Mouse (Mus musculus): ENCODE data around the gene Vapa.
"Not testable (repeated sequence)": the region's sequence is repeated elsewhere in the genome, so short reads cannot be mapped to it uniquely, and the experiment has no call there.

The Vapa gene

DNA sequence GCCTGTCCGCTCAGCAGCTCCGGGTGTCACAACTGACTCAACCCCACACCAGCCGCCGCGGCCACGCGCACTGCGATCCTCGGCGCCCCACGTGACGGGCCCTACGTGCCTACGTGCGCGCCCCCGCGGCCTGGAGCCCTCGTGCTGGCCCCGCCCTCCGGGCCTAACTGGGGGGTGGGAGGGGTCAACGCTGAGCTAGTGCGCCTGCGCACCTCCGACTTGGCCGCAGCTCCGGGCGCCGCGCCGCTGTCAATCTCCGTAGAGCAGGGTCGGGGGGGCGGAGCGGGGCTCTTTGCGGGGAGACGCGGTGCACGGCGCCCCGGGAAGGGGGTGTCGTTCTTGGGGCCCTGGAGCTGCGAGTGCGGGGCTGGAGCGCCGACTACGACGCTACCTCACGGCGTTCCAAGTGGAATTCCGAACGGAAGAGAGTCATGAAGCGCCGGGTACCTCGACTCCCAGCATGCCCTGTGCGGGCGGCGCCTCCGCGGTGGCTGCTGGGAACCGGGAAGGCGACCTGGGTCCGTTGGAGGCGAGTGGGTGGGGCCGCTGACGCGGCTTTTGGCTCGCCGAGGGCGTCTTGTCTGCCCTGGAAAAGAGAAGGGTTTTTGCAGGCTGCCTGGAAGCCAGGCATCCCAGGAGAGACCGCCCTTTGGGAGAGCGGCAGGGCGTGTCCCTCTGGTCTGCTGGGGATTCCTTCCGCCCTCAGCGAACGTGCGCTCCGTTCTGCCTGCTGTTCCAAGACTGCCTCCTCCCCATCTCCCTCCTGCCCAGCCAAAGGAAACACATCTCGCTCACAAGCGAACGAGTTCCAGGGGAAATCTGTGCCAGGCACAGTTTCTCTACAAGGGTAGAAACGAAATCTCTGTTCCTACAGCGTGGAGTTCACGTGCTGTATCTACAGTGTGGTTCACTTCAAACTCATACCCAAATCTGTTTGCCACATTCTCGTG, at the start of gene Vapa:
Gene Vapa, minus strand, starts transcription at position 93 of the 950 bp plus-strand sequence.
- DNase-seq (ENCODE audit: low spot score) = peak; percentile 98

DNA sequence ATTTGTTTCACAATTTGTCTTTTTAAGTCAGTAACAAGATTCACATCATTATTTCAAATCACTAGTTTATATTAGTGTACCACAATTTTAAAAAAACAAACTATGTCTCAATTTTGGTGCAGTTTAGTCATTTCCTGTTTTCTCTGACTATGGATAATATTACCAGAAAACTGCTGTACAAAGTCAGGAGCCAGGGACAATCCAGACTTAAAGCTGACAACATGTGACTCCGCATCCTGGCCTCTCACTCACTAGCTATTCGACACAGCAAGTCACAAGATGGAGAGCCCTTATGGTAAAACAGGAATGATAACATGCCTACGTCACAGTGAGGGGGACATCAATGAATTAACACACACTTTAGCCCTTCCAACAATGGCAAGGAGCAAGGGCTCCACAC, 49.3 kb upstream of the Vapa start:
- DNase-seq (ENCODE audit: low spot score) = no peak

DNA sequence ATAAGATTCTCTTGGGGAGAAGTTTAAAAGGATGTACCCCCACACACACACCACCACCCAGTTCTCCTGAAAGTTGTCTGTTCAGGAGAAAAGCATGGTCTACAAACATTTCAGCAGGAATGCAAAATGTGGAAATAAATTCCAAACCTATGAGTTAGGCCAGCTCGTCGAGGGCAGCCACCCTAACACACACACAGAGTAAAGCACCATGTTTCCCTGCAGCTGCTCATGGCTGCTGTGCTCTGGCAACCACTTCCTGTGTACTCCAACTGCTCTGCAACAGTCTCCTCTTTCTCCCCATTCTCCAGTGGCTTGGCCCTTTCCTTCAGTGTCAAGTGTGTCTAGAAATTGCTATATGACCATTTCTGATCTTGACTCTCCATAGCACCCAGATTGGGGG, 45.1 kb upstream of the Vapa start:
- no peak for DNase-seq (ENCODE audit: low spot score)

DNA sequence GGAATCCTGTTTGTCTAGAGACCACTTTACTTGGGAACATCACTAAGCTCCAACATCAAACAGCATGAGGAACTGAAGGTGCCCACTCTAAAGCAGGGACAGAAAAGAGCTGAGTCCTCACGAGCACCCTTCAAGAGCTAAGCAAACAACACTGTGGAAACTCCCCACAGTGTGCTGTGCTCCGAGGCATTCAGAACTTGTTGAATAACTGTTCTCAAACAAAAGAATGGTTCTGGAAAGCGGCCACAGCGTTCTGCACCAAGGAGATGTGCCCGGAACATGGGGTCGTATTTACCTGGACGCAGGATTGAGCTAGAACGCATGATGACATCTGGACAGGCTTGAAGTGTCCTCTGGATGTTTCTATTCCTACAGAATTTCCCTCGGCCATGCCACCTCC, 44.6 kb upstream of the Vapa start:
- no peak for DNase-seq (ENCODE audit: low spot score)

DNA sequence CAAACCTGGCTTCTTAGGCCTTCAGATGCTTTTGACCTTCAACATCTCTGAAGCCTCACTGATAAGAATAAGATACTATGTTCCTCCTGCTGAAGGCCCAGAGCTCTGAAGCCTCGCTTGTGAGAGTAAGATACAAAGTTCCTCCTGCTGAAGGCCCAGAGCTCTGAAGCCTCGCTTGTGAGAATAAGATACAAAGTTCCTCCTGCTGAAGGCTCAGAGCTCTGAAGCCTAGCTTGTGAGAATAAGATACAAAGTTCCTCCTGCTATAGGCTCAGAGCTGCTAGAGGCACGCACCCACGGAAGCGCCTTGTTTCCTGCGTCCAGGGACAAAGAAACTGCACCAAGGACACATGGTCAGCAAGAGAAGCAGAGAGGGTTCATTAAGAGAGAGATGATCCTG, 43.4 kb upstream of the Vapa start:
- DNase-seq (ENCODE audit: low spot score) = no peak

DNA sequence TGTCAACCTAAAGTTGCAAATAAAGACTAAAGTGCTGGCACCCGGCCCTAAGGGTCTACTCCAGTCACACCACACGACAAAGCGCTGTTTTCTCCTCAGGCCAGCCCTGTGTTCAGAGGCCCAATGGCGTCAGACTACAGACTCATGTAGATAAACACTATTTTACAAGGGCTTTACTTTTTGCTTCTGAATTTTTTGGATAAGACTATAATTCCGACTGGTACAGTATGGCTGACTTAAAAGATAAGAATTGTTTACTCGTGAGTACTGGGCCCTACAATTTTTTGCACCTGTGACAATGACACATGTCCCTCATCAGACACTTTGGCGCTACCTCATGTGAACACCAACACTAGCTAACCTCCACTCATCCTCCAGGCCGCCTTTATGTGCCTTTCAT, 42.7 kb upstream of the Vapa start:
- no peak for DNase-seq (ENCODE audit: low spot score)

DNA sequence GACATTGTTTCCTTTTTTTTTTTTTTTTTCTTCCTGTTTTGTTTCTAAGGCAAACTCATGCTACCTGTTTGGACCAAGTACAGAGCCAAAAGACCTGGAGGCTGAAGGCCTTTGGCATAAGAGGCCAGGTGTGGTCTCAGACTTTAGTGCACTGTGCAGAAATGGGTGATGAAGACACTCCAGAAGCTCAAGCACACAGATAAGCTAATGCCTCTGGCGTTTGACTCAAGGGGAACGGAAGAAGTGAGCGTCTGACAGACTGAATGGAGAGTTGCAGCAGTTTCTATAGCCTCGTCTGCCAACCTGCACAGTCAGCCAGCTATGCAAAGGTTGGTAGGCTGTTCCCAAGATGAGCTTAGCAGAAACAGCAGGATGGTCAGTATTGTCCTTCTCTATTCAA, 42.3 kb upstream of the Vapa start:
- DNase-seq (ENCODE audit: low spot score) = no peak

DNA sequence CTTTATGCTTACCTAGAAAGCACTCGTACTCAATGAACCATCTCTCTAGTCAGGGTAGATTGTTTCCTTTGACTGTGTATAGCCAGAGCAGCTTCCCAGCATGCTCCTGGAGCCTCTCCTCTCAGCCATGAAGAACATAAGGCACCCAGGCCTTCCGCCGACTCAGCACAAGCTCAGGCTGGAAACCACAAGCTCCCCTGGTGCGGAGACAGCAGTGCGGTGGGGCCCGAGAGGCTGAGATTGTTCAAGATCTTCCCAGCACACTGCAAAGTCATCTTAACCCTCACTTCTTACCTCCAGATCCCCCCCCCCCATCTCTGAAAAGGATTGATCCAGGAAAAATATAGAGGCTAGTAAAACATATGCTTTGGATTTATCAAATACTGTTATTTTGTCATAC, 37.2 kb upstream of the Vapa start:
- no peak for DNase-seq (ENCODE audit: low spot score)

DNA sequence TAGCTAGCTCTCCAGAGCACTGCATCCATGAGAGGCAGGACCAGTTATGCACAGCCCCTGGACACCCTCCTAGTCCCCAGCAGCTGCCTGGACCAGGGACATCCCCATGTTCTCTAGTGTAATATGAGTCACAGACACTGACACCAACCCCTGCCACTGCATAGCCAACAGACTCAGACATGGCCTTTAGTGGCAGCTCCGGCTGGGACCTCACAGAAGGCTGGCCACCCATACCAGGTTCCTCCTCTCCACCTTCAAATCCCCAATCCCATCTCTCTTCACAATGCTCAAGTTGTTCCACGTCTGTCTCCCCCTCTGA, 35.8 kb upstream of the Vapa start:
- no peak for DNase-seq (ENCODE audit: low spot score)

DNA sequence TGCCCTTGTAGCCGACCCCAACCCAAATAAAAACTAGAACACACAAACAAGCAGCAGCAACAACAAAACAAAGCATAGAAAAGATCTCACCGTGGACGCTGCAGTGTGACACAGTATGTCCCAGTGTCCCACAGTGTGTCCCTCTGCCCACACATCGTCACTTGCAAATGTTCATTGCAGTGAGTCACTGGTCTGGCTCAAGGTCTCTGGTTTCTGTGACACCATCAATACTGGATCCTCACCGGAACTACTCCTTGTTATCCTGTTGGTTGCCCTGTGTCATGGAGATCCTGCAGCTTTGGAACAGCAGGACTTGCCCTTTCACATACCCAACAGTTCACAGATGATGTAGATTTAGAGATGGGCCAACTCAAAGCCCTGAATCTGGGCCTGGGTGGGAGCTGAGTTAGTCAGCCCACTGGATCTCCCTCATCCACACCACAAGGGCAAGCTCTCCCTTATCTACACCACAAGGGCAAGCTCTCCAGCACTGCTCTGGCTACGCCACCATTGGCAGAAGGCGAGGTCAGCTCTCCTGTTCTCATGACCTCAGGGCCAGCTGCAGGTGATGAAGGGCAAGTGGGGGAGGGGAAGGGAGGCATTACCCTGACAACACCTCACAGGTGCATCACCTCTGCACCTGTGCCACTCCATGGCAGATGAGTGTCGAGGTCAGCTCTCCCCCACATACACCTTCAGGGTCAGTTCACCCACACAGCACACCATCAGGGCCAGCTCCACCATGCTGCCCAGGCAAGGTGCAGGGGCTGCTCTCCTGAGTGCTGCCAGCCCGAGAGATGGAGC, 35.2 kb upstream of the Vapa start:
- no peak for DNase-seq (ENCODE audit: low spot score)

DNA sequence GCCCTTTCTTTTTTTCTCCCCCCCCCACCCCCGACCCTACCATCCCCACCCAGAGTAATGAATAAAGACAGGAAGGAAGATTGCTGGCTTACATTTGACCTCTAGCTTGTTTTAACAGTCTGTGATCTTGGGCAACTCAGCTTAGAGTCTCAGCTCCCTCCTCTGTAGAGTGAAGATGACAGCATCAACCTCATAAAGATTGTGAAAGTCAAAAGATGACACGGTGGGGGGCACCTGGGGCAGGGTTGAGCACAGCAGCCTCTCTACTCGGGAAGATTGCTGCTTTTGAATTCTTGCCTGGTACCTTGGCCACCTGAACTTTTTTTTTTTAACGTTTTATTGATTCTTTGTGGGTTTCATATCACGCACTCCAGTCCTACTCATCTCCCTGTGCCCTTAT, 34.6 kb upstream of the Vapa start:
- DNase-seq (ENCODE audit: low spot score) = no peak

DNA sequence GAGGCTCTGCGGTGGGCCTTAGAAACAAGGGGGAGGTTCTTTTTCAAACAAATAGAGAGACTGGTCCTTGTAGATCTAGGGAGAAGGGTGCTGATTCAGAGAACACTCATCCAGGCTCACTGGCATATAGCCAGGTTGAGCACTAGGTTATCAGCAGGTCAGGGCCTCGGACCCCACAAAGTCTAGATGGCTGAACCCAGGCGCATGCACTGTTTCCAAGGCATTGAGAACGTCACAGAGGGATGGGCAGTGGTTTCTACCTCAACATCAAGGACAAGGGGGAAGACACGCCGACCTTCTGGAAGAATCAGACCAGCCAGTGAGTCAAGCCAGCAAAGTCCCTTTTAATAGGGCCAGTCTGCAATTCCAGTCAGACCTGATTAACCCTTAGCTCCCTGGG, 33.9 kb upstream of the Vapa start:
- DNase-seq (ENCODE audit: low spot score) = no peak

DNA sequence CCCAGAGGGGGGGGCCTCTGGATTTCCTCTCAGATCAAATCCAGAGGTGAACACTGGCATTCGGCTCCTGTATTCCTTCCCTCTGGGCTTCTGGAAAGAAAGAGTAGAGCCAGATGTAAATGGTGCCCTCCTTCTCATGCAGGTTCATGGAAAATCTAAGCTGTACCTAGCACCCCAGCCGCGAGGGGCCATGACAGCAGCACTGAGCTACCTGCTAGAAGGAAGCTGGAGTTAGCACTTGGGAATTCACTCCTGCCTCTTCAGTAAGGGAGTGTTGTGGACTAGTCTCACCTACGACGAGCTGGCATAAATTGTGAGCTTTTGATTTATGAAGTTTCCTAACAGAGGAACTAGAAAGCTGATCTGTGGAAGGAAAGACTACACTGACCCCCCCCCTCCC, 30.2 kb upstream of the Vapa start:
- no peak for DNase-seq (ENCODE audit: low spot score)

DNA sequence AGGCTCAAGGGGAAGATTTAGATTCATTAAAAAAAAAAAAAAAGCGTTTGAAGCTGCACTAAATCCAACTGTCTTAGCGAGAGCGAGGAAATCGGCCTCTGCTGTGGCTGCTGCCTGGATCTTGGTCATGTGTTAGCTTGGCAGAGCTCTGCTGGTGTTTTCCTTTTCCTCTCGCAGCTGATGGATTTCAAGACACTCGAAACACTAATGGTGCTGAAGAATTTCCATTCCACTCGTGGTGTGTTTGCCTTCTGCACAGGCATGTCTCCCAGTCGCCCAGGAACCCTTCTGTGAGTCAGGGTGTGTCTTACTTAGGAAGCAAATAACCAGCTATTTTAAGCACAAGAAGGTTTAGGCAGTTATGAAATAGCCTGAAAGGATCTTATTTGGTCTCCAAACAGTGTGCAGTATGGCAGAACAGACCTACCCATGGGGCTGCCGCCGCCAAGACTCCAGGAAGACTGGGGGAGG, 29.7 kb upstream of the Vapa start:
- no peak for DNase-seq (ENCODE audit: low spot score)

DNA sequence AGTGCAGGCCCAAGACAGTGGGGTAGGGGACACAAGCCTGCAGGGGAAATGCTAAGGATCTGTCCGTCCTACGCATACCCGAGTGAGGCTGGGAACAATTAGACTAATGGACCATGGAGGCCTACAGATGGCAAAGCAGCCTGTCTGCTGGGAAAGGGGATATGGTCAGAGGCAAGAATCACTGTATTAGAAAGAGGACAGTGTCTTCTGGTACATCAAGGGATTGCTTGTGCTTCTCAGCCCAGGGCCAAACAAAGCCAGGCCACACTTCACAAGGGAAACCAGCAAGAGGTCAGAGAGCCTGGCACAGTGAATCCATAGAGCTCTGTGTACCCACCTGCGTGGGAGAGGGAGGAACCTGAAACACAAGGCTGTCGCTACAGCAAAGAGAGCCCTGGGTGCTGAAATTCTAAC, 29.2 kb upstream of the Vapa start:
- DNase-seq (ENCODE audit: low spot score) = peak; percentile 33

DNA sequence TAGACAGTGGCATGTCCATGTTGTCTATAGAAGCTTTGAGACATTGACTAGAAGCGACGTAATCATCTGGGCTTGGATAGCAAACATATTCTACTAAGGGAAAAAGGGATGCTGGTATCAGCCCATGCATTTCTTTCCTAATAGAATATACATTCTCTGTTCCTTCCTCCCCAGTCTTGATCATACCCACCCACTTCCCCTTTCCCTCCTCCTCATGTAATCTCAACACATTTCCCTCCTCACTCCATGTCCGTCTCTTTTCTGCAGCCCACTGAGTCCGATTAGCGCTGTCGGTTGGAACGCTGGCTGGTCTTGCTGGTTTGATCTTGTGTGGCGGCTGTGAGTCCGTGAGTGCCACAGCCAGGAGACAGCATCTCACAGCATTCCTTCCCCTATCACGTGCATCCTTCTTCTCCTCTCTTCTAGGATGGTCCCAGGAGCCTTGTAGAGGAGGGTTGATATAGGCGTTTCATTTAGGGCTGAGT, 28.4 kb upstream of the Vapa start, which contains the start of gene Txndc2:
Gene Txndc2, minus strand, starts transcription at position 435 of the 485 bp plus-strand sequence.
- no peak for DNase-seq (ENCODE audit: low spot score)

DNA sequence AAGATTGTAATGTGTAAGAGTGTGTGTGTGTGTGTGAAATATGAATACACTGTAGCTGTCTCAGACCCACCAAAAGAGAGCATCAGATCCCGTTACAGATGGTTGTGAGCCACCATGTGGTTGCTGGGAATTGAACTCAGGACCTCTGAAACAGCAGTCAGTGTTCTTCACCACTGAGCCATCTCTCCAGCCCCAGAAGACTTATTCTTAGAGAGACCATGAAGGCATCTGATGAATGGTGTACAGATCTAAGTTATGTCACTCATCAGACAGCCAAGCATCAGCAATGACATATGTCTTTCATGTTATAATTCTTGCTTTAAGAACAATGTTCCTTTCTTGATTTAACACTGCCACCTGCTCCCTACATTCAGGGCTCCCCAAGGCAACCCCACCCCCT, 25.8 kb upstream of the Vapa start:
- no peak for DNase-seq (ENCODE audit: low spot score)

DNA sequence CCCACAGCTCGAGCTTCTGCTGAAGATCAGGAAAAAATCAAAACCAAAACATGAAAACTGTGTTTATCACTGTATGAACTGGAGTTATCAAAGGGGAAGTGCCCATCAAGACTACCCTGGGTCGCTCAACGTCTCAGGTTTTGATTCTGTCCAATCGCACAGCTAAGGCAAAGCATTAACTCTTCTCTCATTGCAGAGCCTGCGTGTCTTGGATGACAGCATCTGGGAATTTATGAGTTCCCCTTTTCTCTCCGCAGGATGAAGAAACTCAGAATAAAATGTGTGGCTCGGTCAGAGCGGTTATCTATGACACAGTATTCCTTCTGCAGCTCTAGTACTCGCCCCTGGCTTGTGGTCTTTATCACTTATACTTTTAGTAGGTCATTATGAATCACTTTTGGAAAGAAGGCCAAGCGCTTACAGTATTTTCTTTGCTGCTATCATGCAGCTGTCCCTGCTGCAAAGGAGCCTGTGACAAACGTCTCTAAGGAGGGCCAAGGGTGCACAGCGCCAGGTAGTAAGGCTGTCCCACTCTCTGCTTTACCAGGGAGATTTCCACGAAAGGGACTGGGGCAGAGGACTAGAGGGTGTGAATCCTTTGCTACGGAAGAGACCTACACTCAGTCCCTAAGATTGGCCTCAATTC, 22.5 kb upstream of the Vapa start:
- DNase-seq (ENCODE audit: low spot score) = no peak

DNA sequence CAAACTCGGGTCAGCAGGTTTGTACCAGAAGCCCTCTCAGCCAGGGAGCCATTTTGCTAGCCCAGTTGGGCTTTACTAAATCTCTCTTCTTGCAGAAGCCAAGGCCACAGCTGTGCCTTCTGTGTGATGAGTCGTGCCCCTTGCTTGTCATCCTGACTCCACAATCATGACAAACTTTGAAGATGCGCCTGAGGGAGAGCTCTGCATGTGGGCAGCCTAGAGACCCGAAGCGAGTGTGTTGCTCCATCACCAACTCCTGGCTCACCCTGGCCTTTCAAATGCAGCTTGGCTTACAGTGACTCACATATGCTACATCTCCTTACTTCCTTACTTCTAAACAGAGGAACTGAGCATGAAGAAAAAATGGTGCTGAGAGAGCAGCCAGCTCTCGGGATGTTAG, 16.6 kb upstream of the Vapa start:
- DNase-seq (ENCODE audit: low spot score) = no peak

DNA sequence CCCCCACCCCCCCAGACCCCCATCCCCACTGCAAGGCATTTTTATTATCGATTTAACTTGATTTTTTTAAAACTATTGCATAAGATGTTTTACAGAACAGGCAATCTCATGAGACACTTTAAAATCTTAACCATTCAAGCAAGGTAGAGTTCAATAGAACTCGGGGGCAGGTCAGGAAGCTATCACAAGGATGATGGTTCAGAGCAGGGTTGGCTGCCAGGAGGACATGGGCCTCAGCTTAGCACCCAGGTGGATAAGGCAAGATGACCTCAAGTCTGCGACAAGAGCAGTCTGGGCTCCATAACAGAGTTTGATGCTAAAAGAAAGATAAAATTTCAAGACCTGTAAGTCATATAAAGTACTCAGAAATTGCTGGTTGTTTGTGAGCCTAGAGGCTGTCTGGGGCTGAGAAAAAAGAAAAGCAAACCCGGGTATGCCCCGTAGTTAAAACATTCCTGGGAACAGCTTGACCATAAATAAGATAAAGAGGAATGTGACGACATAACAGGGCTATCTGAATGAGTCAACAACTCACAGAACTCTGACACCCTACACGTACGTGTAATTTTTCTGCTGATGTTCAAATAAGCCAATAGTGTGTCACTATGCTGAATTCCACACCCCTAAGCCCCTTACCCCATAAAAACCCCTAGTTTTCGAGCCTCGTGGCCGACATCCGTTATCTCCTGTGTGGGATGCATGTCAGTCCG, 15.6 kb upstream of the Vapa start:
- not testable (repeated sequence) for DNase-seq (ENCODE audit: low spot score)

DNA sequence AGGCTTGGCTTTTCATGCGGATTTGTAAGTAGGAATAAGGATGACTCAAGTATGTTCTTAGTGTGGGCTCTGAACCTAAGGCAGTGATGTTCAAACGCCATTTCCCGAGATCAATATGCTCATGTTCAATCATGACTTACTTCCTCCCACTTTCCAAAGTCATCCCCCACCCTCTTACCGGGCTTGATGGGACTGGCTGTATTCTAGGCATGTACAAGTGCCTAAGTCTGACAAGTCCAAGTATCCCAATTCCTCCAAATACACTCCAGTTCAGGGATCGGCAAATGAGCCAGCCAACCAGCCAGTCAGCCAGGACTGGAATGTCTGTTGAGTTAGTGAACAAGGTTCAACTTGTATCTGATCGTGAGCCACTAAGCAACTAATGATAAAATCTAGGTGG, 12.9 kb upstream of the Vapa start:
- no peak for DNase-seq (ENCODE audit: low spot score)

DNA sequence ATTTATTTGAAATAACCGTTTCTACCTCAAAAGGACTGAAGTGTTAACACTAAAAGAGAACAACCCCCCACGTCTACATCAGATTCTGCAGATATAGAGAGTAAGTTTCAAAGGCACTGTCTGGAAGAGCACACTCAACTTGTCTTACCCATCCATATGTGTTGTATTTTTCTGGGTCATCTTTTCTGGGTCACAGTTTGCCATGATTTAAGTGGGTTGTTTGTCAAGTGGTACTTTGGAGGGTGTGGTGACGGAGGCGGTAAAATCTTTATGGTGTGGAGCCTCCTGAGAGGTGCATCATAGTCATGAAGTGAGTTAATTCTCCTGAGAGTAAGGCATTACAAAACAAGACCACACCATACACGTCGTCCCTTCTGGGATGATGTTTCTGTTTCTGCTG, 12.2 kb upstream of the Vapa start:
- no peak for DNase-seq (ENCODE audit: low spot score)

Measured in embryo, embryonic 10.5 days (tissue).